Mouse (Mus musculus): ENCODE data around the gene Ksr2.

GRCm38 (mm10) chr5:117380199-117380598 is 33.6 kb upstream of the Ksr2 start:
- TF ChIP-seq POLR2A (IDR thresholded peaks at IDR 0.05; ENCODE audit: low read depth, low read length) (no peak), CTCF (IDR thresholded peaks at IDR 0.05; ENCODE audit: extremely low read depth, insufficient read depth, insufficient read length, insufficient replicate concordance) (no peak)

Measured in spleen, adult 2 months (tissue).